Mouse (Mus musculus) testis, postnatal 14 days (tissue): ENCODE results near the gene Ank3.
A peak's percentile ranks its signal among the peaks of the same experiment; 100 is the strongest.

Source experiments
- DNase-seq: peaks from one replicate; pipeline ENCODE4 v3.0.0; 2021; ENCODE audit warnings: low spot score

Ank3 gene

DNA sequence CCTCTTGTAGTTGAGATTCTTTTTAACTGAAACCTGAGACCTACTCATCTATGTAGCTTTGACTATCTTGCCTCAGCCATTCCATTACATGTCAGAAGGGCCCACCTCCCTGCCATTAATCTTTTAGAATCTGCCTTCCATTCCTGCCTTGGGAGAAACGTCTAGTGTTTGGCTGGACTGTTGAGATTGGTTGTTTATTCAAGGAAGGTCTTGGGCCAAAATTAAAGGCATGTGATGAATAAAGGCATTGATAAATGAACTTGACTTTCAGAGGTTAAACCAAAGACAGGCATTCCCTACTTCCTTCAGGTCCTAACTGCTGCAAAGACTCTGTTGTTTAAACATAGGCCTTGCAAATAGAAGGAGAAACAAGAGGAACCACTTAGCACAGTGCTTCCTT is 271.9 kb downstream of the Ank3 start:
- no peak for DNase-seq

GRCm38 (mm10) chr10:69670959-69671358 is 272.4 kb downstream of the Ank3 start:
- no peak for DNase-seq

DNA sequence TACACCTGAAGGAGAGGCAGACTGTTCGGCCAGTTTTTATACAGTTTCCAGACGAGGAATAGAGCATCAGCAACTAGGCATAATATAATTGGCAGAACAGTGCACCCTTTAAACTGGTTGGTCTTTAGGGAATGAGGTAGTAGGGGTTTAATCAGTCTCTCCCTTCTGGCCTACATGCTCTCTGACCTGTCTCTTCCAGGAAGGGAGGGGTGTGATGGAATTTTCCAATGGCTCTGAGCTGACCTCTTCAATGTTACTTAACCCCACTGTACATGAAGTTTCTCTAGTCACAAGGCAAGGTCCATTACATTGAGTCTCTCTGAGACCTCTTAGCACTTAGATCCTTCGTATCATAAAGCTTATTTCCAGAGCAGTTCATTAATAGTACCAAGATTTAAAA is 272.9 kb downstream of the Ank3 start:
- DNase-seq = no peak

GRCm38 (mm10) chr10:69672545-69672944 is 274.0 kb downstream of the Ank3 start:
- DNase-seq = no peak

- no peak for DNase-seq
Measured at GRCm38 (mm10) chr10:69678230-69678629, 279.7 kb downstream of the Ank3 start.

- no peak for DNase-seq
Measured at GRCm38 (mm10) chr10:69686336-69686735, 287.8 kb downstream of the Ank3 start.

GRCm38 (mm10) chr10:69689096-69689495 is 290.5 kb downstream of the Ank3 start:
- DNase-seq = no peak

GRCm38 (mm10) chr10:69690131-69690960 is 291.8 kb downstream of the Ank3 start:
- no peak for DNase-seq

DNA sequence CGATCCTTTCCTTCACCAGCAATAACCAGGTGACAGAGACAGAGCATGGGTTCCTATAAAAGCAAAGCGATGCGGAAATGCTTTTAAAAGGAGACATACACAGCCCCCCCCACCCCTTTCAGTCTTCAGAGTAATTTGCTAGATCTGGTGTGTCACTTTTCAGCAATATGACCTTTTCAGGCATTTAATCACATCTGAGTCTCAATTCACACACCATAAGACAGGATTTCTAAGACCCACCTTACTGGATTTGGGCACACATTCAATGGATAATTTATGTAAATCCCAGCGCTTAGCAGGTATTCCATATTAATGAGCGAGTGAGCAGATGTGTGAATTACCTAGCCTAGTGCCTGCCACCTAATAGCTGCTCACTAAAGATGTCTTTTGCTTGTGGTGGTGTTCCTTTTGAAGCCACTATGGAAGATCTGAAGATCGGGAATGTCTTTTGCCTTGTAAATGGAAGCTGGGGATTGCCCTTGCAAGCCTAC is 292.4 kb downstream of the Ank3 start:
- DNase-seq = no peak

- DNase-seq = no peak
Measured at GRCm38 (mm10) chr10:69696019-69696418, 297.4 kb downstream of the Ank3 start.

DNA sequence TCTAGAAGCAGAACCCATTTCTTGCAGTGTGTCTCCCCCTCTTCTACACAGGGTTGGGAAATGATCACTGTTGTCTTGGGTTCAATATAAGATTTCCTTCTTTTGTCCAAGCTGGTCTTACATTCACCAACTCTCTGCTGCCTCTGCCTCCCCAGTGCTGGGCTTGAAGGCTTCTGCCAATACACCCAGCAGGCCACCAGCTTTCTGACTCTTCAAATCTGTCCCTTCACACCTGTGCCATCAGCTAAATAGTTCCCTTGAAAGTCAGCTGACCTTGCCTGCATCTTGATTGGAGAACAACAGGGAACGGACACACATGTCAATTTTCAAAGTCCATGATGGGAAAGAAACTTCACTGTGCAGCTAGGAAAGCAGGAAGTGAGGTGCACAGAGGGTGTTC is 300.1 kb downstream of the Ank3 start:
- DNase-seq = no peak

DNA sequence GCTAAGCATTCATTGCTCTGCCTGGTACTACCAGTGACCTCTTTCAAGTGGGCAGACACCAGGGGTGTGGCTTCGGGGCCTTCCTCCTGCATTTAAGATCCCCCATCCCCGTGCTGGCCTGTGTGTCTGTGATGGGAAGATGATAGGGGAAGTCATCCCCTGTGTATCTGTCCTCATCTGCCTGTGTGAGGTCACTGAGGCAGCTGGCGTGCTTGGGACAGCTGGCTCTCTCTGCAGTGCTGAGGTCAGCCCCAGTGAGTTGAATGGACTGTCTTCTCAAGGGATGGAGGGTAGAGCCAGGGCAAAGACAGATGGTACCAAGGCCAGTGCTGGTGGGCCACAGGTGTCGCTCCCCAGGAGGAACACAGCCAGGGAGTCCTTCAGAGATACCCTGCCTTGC is 302.7 kb downstream of the Ank3 start:
- no peak for DNase-seq

DNA sequence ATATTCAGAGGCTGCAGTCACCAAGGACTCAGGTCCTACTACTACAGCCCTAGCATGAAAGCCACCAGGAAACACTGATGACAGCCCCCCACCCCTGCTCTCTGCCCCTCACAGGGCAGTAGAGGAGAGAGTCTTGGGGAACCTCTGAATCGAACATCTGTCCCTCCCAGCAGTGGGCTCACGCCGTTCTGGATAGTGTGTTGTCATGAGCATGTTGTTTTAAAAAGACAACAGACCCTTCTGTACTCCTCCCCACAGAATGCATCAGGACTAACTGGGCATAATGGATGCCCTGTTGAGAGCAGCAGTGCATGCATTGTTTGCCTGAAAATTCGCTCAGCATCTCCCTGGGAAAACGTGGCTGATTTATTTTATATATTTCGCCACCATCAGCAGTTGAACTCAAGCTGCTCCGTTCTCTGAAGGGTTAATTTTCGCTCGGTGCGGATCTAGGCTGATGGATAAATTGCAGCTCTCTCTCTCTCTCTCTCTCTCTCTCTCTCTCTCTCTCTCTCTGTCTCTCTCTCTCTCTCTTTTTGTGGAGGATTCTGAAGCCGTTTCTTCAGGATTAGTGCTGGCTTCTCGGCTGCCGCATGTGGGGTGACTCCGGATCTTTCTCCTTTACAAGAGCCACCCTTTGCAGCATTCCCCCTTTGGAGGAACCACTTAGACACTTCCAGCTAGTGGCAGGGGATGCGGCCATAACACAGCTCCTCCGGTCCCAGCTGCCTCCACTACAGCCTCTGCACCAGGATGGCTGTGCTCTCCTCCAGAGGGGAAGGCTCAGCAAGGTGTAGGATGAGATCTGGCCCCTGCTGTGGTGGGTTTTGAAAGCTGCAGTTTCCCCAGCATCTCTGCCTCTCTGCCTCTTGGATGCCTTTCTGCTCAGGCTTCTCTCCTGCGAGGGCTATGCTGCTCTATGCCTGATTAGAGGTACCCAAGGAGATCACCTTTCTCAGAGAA is 307.5 kb downstream of the Ank3 start:
- DNase-seq = no peak

- peak; percentile 34 for DNase-seq
Measured at GRCm38 (mm10) chr10:69706851-69707788, 308.5 kb downstream of the Ank3 start.

- no peak for DNase-seq
Measured at GRCm38 (mm10) chr10:69707844-69708550, 309.4 kb downstream of the Ank3 start.

DNA sequence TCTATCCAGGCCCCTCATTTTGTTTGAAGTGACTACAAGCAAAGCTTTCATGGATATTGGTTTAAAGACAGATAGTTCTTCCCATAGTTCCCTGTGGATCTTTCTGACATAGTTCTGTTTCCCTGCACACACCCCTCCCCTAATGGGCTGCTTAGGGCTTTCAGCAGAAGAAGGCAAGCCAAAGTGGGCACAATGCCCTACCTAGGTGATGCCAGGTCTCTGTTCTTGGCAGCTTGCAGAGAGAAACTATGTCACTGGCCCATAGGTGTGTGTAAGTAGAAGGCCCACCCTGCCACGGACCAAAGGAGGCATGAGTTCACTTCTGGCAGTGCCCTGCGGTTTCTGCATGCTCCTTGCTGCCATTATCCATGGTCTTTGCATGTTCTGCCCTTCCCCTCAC is 311.1 kb downstream of the Ank3 start:
- DNase-seq = no peak

DNA sequence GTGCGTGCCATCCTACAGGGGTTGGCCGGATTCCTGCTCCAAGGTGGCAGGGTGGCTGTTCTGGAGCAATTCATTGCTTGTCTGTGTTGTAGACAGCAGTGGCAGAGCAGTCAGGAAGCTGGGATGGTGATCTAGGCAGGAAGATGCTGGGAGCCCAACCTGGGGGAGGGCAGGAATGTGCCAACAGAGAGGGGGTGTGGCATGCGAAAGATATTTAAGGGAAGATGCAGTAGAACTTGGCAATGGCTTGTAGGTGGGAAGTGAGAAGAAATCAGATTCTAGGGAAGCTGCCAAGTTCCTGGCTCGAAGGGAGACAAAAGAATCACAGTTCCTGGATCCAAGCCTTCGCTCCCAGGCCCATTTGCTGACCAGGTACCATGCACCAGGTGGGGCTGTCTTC is 312.2 kb downstream of the Ank3 start:
- no peak for DNase-seq

DNA sequence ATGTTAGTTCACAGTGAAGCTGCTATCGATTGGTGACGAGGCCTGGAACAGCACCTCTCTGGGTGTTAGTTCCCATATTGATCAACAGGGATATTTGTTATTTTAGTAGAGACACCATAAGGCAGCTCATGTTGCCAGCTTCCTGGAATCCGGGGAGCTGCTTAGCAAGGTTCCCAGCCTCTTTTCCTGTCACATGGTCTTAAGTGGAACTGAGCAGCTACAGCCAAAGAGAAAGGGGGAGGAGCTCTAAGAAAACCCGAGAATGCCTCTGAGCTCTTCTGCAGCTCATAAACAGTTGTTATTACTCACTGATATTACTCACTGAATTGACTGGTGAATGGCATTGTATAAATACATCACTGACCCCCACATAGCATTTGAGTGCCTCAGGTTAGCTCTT is 318.3 kb downstream of the Ank3 start:
- DNase-seq = no peak

DNA sequence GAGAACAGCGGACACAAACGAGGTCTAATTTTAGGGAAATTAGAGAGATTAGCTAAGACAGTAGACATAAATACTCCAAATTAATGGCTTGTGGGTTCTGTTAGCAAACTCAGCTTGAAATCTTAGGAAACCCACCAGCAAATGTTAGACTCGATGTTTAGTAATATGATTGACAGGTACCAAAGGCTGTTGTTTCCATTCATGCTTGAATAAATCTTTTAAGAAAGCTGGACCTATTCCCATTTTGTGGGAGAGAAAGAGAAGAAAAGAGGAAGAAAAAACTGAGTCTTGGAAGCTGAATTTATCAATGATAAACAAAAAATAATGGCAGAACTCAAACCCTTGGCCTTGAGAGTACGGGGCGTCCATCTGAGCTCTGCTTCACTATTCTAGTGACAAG is 320.8 kb downstream of the Ank3 start:
- DNase-seq = no peak

GRCm38 (mm10) chr10:69719901-69720415 is 321.4 kb downstream of the Ank3 start:
- DNase-seq = no peak

DNA sequence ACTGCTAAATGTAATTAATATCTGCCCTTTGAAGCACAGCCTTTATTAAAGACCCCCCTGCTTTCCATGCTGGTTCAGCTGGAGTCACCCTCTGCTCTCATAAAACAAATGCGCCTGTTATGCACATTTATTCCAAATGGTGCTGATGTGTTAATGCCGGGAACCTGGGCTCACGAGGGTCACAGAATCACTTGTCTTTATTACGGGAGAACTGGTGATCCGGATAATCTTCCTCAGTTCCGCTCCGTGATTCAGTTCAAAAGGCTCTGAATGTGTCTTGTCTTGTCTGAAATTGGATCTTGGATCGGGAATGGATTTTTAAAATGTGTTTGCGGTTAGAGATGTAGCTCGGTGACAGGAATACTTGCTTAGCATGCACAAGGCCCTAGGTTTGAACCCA is 321.9 kb downstream of the Ank3 start:
- no peak for DNase-seq
